Mouse (Mus musculus): ENCODE measurements around the gene Lgr5.

Lgr5 gene

GRCm38 (mm10) chr10:115505155-115505554 is 82.4 kb downstream of the Lgr5 start:
- no peak for DNase-seq (ENCODE audit: low spot score)

- no peak for DNase-seq (ENCODE audit: low spot score)
Measured at GRCm38 (mm10) chr10:115493778-115494141, 93.8 kb downstream of the Lgr5 start.

GRCm38 (mm10) chr10:115492956-115493777 is 94.4 kb downstream of the Lgr5 start:
- DNase-seq (ENCODE audit: low spot score), result no peak

- no peak for DNase-seq (ENCODE audit: low spot score)
Measured at GRCm38 (mm10) chr10:115491803-115492510, 95.6 kb downstream of the Lgr5 start.

GRCm38 (mm10) chr10:115485602-115486001 is 102.0 kb downstream of the Lgr5 start:
- DNase-seq (ENCODE audit: low spot score), result no peak

- no peak for DNase-seq (ENCODE audit: low spot score)
Measured at GRCm38 (mm10) chr10:115484660-115485059, 102.9 kb downstream of the Lgr5 start.

- DNase-seq (ENCODE audit: low spot score), result peak; percentile 8
Measured at GRCm38 (mm10) chr10:115478441-115479141, 109.0 kb downstream of the Lgr5 start.

- no peak for DNase-seq (ENCODE audit: low spot score)
Measured at GRCm38 (mm10) chr10:115476506-115476905, 111.1 kb downstream of the Lgr5 start.

GRCm38 (mm10) chr10:115475000-115475550 is 112.5 kb downstream of the Lgr5 start:
- no peak for DNase-seq (ENCODE audit: low spot score)

GRCm38 (mm10) chr10:115473213-115473961 is 114.2 kb downstream of the Lgr5 start:
- no peak for DNase-seq (ENCODE audit: low spot score)

- no peak for DNase-seq (ENCODE audit: low spot score)
Measured at GRCm38 (mm10) chr10:115470621-115471334, 116.8 kb downstream of the Lgr5 start.

- DNase-seq (ENCODE audit: low spot score), result no peak
Measured at GRCm38 (mm10) chr10:115469040-115469439, 118.5 kb downstream of the Lgr5 start.

GRCm38 (mm10) chr10:115468632-115469031 is 118.9 kb downstream of the Lgr5 start:
- no peak for DNase-seq (ENCODE audit: low spot score)

GRCm38 (mm10) chr10:115467985-115468384 is 119.6 kb downstream of the Lgr5 start:
- no peak for DNase-seq (ENCODE audit: low spot score)

GRCm38 (mm10) chr10:115465778-115466177 is 121.8 kb downstream of the Lgr5 start:
- DNase-seq (ENCODE audit: low spot score), result no peak

GRCm38 (mm10) chr10:115465072-115465471 is 122.5 kb downstream of the Lgr5 start:
- no peak for DNase-seq (ENCODE audit: low spot score)

- DNase-seq (ENCODE audit: low spot score), result no peak
Measured at GRCm38 (mm10) chr10:115462646-115463045, 124.9 kb downstream of the Lgr5 start.

GRCm38 (mm10) chr10:115457368-115458021 is 130.1 kb downstream of the Lgr5 start:
- DNase-seq (ENCODE audit: low spot score), result no peak

- DNase-seq (ENCODE audit: low spot score), result no peak
Measured at GRCm38 (mm10) chr10:115448614-115449013, 139.0 kb downstream of the Lgr5 start.

GRCm38 (mm10) chr10:115437286-115437685 is 150.3 kb downstream of the Lgr5 start:
- no peak for DNase-seq (ENCODE audit: low spot score)

Measured in ovary, postnatal 36 days (tissue).